ENCODE assay signal across 13 mouse cellular contexts in the genomic region with DNA sequence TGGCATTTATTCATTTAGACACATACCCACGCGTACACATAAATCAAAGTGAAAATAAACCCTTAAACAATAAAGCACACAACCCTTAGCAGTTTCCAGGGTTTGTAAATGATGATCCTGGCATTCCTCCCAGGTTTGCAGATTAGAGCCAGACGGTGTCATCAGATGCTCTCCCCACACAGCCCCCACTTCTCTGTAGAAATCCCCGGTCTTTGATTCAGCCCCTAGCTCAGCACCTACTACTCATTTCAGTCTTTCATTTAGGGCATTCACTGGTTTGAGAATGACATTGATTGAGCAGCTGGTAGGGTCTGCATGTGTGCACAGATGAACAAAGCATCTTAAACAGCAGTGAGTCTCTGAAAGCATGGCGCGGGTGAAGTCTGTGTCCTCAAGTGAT.
DNase-seq lines count a peak whose midpoint lies in the region; ATAC-seq lines count a peak whose summit lies in the region.
"Had no signal": no experiment of that assay in that cellular context is flagged by ENCODE, and none has a peak within 500 bp of the region (broad histone marks: within the 10 kb centered on the region; RNA-seq: fewer than 3 reads in every experiment).

No protein-coding gene starts in this region.

- 62% methylated on average over 6 of the region's 6 CpGs for WGBS in forebrain, embryonic 15.5 days

- no peak overlapping the region for H3K4me3 ChIP-seq in forebrain, embryonic 15.5 days
- H3K4me3 ChIP-seq: heart, embryonic 13.5 days; limb, embryonic 12.5 days had no signal

- H3K9me3 ChIP-seq in forebrain, embryonic 15.5 days: no peaks in the 10 kb centered on the region
- H3K9me3 ChIP-seq: heart, embryonic 13.5 days had no signal

- ATAC-seq in forebrain, embryonic 15.5 days (replicated peaks): peak; percentile 88

- peak; percentile 14 to 27 for DNase-seq in cerebellum, postnatal 25 days
- DNase-seq in cerebellum, adult 11-12 months: no peak
- peak; percentile 17 for DNase-seq in kidney, postnatal 14 days
- no peak for DNase-seq in kidney, adult 18-20 months
- peak; percentile 58 to 62 for DNase-seq in layer of hippocampus, postnatal 36 days
- no peak for DNase-seq in lung, postnatal 36 days
- no peak for DNase-seq in spleen, postnatal 4 days (ENCODE audit: low spot score in 2 of 2)
- DNase-seq: gastrocnemius, postnatal 14 days; lung, adult 18-20 months; thymus, postnatal 36 days had no signal

- no peak overlapping the region for H3K9ac ChIP-seq in forebrain, embryonic 15.5 days (replicated peaks)
- H3K9ac ChIP-seq: heart, embryonic 13.5 days; limb, embryonic 12.5 days had no signal

- H3K4me1 ChIP-seq in forebrain, embryonic 15.5 days: no peaks in the 10 kb centered on the region
- H3K4me1 ChIP-seq: heart, embryonic 13.5 days; limb, embryonic 12.5 days had no signal

- no peak overlapping the region for H3K27ac ChIP-seq in forebrain, embryonic 15.5 days (replicated peaks)
- H3K27ac ChIP-seq: heart, embryonic 13.5 days; limb, embryonic 12.5 days had no signal

- no peaks in the 10 kb centered on the region for H3K36me3 ChIP-seq in forebrain, embryonic 15.5 days
- H3K36me3 ChIP-seq: heart, embryonic 13.5 days; limb, embryonic 12.5 days had no signal

- H3K27me3 ChIP-seq in forebrain, embryonic 15.5 days: no peaks in the 10 kb centered on the region
- H3K27me3 ChIP-seq: heart, embryonic 13.5 days; limb, embryonic 12.5 days had no signal

- H3K4me2 ChIP-seq in forebrain, embryonic 15.5 days (replicated peaks): no peak overlapping the region
- H3K4me2 ChIP-seq: heart, embryonic 13.5 days; limb, embryonic 12.5 days had no signal

Comparison
In these comparisons a context has a peak if more than half of its experiments do, and no peak if none do; other contexts are left out.
1. DNase-seq: peak in cerebellum, postnatal 25 days (2 of 2), kidney, postnatal 14 days (single experiment) and layer of hippocampus, postnatal 36 days (2 of 2); none in cerebellum, adult 11-12 months (single experiment), kidney, adult 18-20 months (single experiment), lung, postnatal 36 days (single experiment) and spleen, postnatal 4 days (0 of 2).